10 mouse cellular contexts compared by ENCODE assay signal in the genomic region with DNA sequence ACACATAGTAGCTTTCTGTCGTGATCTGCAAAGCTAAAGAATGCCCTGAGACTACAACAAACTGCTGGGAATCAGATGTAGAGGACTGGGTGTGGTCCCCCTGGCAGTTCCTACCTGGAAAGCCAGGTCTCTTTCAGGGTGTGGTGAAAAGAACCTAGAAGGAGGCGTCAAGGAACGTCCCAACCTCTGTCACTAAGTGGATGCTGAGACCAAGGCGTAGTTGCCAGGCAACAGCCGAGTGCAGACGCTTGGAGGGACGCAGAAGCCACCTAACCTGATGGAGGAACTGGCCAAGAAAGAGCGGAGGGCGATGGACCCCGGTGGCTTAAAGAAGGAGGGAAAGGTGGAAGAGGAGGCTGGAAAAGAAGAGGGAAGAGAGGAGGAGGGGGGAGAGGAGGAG. TPM values are rescaled to one million over a fixed set of nuclear protein-coding genes. Genes with fewer than 3 reads are reported as not detected.
DNase-seq lines count a peak whose midpoint lies in the region; ATAC-seq and TF ChIP-seq lines count a peak whose summit lies in the region.
"Had no signal": no experiment of that assay in that cellular context is flagged by ENCODE, and none has a peak within 500 bp of the region (broad histone marks: within the 10 kb centered on the region; RNA-seq: fewer than 3 reads in every experiment).

1700001L19Rik (plus strand) TSS at position 223 of the 400 bp plus-strand sequence.

- no peak within 1 kb of the TSS; the same call in 1 of the 2 replicates for H3K4me3 ChIP-seq in embryonic facial prominence, embryonic 15.5 days (replicated peaks)
- peak within 1 kb of the TSS; percentile 29 for H3K4me3 ChIP-seq in midbrain, postnatal 0 days (ENCODE audit: low read depth, low read length)

- peak within 1 kb of the TSS; percentile 34 for H3K4me2 ChIP-seq in embryonic facial prominence, embryonic 15.5 days (replicated peaks)
- peak within 1 kb of the TSS; percentile 47 for H3K4me2 ChIP-seq in midbrain, postnatal 0 days (ENCODE audit: low read depth, low read length, poor library complexity, severe bottlenecking)

- peaks cover 13% of the 10 kb centered on the region for H3K4me1 ChIP-seq in embryonic facial prominence, embryonic 15.5 days
- H3K4me1 ChIP-seq in midbrain, postnatal 0 days (ENCODE audit: insufficient read depth, low read length) = peaks cover 3% of the 10 kb centered on the region; the same call in 1 of the 2 replicates

- no peaks in the 10 kb centered on the region for H3K9me3 ChIP-seq in embryonic facial prominence, embryonic 15.5 days (replicated peaks)
- no peaks in the 10 kb centered on the region for H3K9me3 ChIP-seq in midbrain, postnatal 0 days (ENCODE audit: low read length)

- peaks cover 10% of the 10 kb centered on the region for H3K36me3 ChIP-seq in embryonic facial prominence, embryonic 15.5 days
- peaks cover 4% of the 10 kb centered on the region; the same call in 1 of the 2 replicates for H3K36me3 ChIP-seq in midbrain, postnatal 0 days (ENCODE audit: insufficient read depth, low read length)

- no peak for ATAC-seq in embryonic facial prominence, embryonic 15.5 days (ENCODE audit: insufficient number of reproducible peaks, low FRiP score, low TSS enrichment, low read depth)
- peak; percentile 42; the same call in 1 of the 2 replicates for ATAC-seq in midbrain, postnatal 0 days (ENCODE audit: low FRiP score)
- ATAC-seq: Patski had no signal

- H3K27me3 ChIP-seq in embryonic facial prominence, embryonic 15.5 days = no peaks in the 10 kb centered on the region
- H3K27me3 ChIP-seq in midbrain, postnatal 0 days (ENCODE audit: insufficient read depth, low read length) = no peaks in the 10 kb centered on the region
- H3K27me3 ChIP-seq: Patski had no signal

- TF ChIP-seq CTCF in midbrain, postnatal 0 days (IDR thresholded peaks at IDR 0.05) = no peak

- 10% methylated on average over 10 of the region's 10 CpGs for WGBS in embryonic facial prominence, embryonic 15.5 days
- 10% methylated on average over 9 of the region's 10 CpGs for WGBS in midbrain, postnatal 0 days

- no peak within 1 kb of the TSS for H3K9ac ChIP-seq in embryonic facial prominence, embryonic 15.5 days
- peak within 1 kb of the TSS; percentile 34; the same call in 1 of the 2 replicates for H3K9ac ChIP-seq in midbrain, postnatal 0 days (replicated peaks; ENCODE audit: low read length, poor library complexity, severe bottlenecking)

- H3K27ac ChIP-seq in embryonic facial prominence, embryonic 15.5 days (replicated peaks) = no peak within 1 kb of the TSS
- H3K27ac ChIP-seq in midbrain, postnatal 0 days (ENCODE audit: low read depth, low read length) = no peak within 1 kb of the TSS

- no peak for DNase-seq in layer of hippocampus, adult 8-10 months (ENCODE audit: low spot score in 2 of 2)
- DNase-seq in layer of hippocampus, adult 11-12 months (ENCODE audit: low spot score) = no peak
- no peak for DNase-seq in layer of hippocampus, postnatal 14 days (ENCODE audit: low spot score in 2 of 2)
- DNase-seq in midbrain, postnatal 0 days (ENCODE audit: low spot score) = peak; percentile 50
- no peak for DNase-seq in urinary bladder, adult 18-20 months (ENCODE audit: low spot score in 2 of 2)
- no peak for DNase-seq in thymus, postnatal 0 days (ENCODE audit: low spot score)
- DNase-seq in gastrocnemius, adult 18-20 months (ENCODE audit: low spot score) = no peak

RNA-seq across cellular contexts. Expression of gene 1700001L19Rik, which starts in this region (rescaled TPM):
- 10 to 100 TPM; 14.5 to 21.3 (median 17.4) TPM for total RNA-seq in layer of hippocampus, adult 8-10 months (2022)
- 3.3 and 6.2 TPM in 2 replicates for polyA plus RNA-seq in embryonic facial prominence, embryonic 15.5 days (2015; fragmentation: Nextera tagmentation; extraction: Ambion mirVana)
- total RNA-seq in layer of hippocampus, postnatal 14 days (2021) = 10 to 100 TPM; 11.3 to 16.7 TPM
- total RNA-seq in midbrain, postnatal 0 days (2014; rRNA removed) = 10.5 and 16.9 TPM in 2 replicates
- 27.6 and 29.6 TPM in 2 replicates for polyA plus RNA-seq in midbrain, postnatal 0 days (2015; fragmentation: Nextera tagmentation; extraction: Ambion mirVana)
- polyA plus RNA-seq in thymus, postnatal 0 days (2015; fragmentation: Nextera tagmentation; extraction: Ambion mirVana) = 0.10 TPM in 1 of 2 replicates, not detected in the other
- total RNA-seq in gastrocnemius, adult 18-20 months (2021) = not detected
- total RNA-seq: neutrophil, adult 5-6 weeks had no signal
- polyA plus RNA-seq: Patski had no signal

Comparison
In these comparisons a context has a peak if more than half of its experiments do, and no peak if none do; other contexts are left out.
1. RNA of gene 1700001L19Rik (total RNA-seq): 14.5 to 21.3 TPM in layer of hippocampus, adult 8-10 months, 11.3 to 16.7 TPM in layer of hippocampus, postnatal 14 days and 10.5 to 16.9 TPM in midbrain, postnatal 0 days; not detected in gastrocnemius, adult 18-20 months; every median in the first group is over 10 times any median in the second.